Mouse (Mus musculus) heart, adult 2 months (tissue): ENCODE measurements around the gene Capzb. TPM values are rescaled to one million over a fixed set of nuclear protein-coding genes. Genes with fewer than 3 reads are reported as not detected.

Experiments
- DNase-seq, 2 experiments: peaks; one replicate each; pipeline ENCODE4 v3.0.0; 2021
- H3K27ac ChIP-seq: fragments of 200-600 bp; 2 replicates; pipeline ENCODE4 v1.8.1; 2022
- H3K27me3 ChIP-seq: fragments of 200-500 bp; 2 replicates; pipeline ENCODE4 v1.6.1; 2012; ENCODE audit warnings: mild to moderate bottlenecking, low read length, inconsistent platforms, mixed read lengths; ENCODE audit not compliant: control insufficient read depth, insufficient read depth
- H3K36me3 ChIP-seq: fragments of 200-500 bp; 2 replicates; pipeline ENCODE4 v1.6.1; 2012; ENCODE audit warnings: low read length, inconsistent platforms; ENCODE audit not compliant: control insufficient read depth, insufficient read depth
- H3K4me1 ChIP-seq: fragments of 200-500 bp; 2 replicates; pipeline ENCODE4 v1.6.1; 2011; ENCODE audit warnings: low read length; ENCODE audit not compliant: control insufficient read depth, insufficient read depth
- H3K4me3 ChIP-seq: fragments of 200-600 bp; 2 replicates; pipeline ENCODE4 v1.8.1; 2022
- H3K79me2 ChIP-seq: fragments of 200-500 bp; replicated peaks from 2 replicates; pipeline ENCODE4 v1.6.1; 2012; ENCODE audit warnings: mild to moderate bottlenecking, inconsistent platforms, low read length, moderate library complexity, mixed read lengths; ENCODE audit not compliant: control insufficient read depth, insufficient read depth
- H3K9ac ChIP-seq: fragments of 200-500 bp; 2 replicates; pipeline ENCODE4 v1.6.1; 2012; ENCODE audit warnings: low read depth, mild to moderate bottlenecking, control low read depth, inconsistent platforms, low read length, mixed read lengths
- CTCF ChIP-seq: fragments of 200-600 bp; IDR thresholded peaks from 2 replicates; pipeline ENCODE4 v1.8.1; 2022; ENCODE audit warnings: antibody characterized with exemption, mild to moderate bottlenecking, moderate library complexity
- EP300 ChIP-seq: fragments of 200-500 bp; IDR thresholded peaks from 2 replicates; pipeline ENCODE4 v1.6.1; 2011; ENCODE audit warnings: low read depth, low read length, control low read depth; ENCODE audit not compliant: insufficient read depth
- POLR2A ChIP-seq: fragments of 200-500 bp; IDR thresholded peaks from 2 replicates; pipeline ENCODE4 v1.6.1; 2011; ENCODE audit warnings: mild to moderate bottlenecking, low read depth, low read length, control low read depth; ENCODE audit not compliant: insufficient read depth
- WGBS: fragments of 180-500 bp; shearing (Covaris S2); methylation state at CpG from one replicate; pipeline ENCODE4 v1.1.7; 2018; 5-methylcytosine and 5-hydroxymethylcytosine counted together
- intact Hi-C: fragments of 180-260 bp; cut with DNase I; formaldehyde crosslinking; loops from one replicate; pipeline ENCODE4 v1.15.1; 2025
- polyA plus RNA-seq: library from polyadenylated mRNA; depleted of rRNA; stranded (reverse); fragments of >200 nt; gene quantifications from 2 replicates; pipeline ENCODE4 v1.2.3, GENCODE M21; 2012
- total RNA-seq, 2 experiments: library from RNA; stranded (reverse); gene quantifications; 2 replicates each; pipeline ENCODE4 v1.2.3; 2021

Capzb gene
- total and polyA plus RNA-seq, 3 experiments, result 160 to 392 (median 342) TPM

DNA sequence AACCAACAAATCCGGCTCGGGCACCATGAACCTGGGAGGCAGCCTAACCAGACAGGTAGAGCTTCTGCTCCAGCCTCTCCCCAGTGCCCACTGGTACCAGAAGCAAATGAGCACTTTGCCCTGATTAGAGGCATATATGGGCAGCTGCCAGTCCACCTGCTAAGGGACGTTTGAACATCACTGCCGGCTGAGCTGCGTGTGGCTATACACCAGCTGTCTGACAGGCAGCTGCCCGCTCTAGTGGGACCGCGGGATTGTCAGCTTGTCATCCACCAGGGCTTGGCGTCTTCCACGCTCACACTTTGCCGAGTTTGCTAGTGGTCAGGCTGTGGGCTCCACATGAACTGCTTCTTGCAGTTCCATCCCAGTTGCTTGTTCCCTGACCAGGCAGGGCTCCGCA lies 87.8 kb downstream of the Capzb start:
- intact Hi-C loops, result no loop called here
- DNase-seq, result no peak
- Histone ChIP-seq H3K79me2 (0 out of 2 replicates have a peak, but pooled peaks cover 2% of the 10 kb centered on the region), H3K36me3 (no peaks in the 10 kb centered on the region), H3K4me3 (no peak overlapping the region), H3K27ac (no peak overlapping the region), H3K9ac (no peak overlapping the region), H3K4me1 (no peaks in the 10 kb centered on the region; the same call in 1 of the 2 replicates), H3K27me3 (no peaks in the 10 kb centered on the region)
- 93% methylated on average over 12 of the region's 12 CpGs for WGBS
- TF ChIP-seq EP300, result no peak
- no peak for TF ChIP-seq POLR2A
- TF ChIP-seq CTCF, result no peak

DNA sequence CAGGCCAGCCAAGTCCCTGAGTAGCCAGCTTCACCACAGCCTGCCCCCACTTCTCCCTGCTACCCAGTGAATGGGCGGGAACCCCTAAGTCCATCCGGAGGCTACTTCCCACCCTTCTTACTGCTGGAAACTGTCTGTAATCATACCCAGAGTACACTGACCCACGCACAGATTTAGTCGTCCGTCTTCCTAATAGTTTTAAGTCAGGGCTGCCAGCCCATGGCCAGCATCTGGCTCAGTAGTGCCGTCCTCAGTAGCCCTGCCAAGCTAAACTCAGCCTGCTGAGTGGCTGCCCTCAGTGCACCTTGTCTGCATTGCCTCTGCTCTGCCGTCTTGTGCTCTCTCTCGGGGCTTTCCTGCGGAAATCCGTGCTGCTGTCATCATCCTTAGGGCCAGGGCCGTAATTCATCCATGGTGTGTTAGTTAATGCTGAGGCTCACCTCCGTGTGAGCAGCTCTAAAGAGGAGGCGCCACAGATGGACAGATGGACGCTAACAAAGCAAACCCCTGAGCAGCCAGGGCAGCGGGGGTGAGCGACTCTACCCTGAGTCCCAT lies 89.2 kb downstream of the Capzb start:
- Histone ChIP-seq H3K4me1 (no peaks in the 10 kb centered on the region; the same call in 1 of the 2 replicates), H3K4me3 (no peak overlapping the region), H3K27me3 (no peaks in the 10 kb centered on the region), H3K27ac (no peak overlapping the region), H3K9ac (no peak overlapping the region), H3K79me2 (0 out of 2 replicates have a peak, but pooled peaks cover 2% of the 10 kb centered on the region), H3K36me3 (no peaks in the 10 kb centered on the region)
- DNase-seq, result no peak
- TF ChIP-seq CTCF, result no peak
- TF ChIP-seq EP300, result no peak
- no peak for TF ChIP-seq POLR2A
- intact Hi-C loops, result no loop called here
- WGBS, result 90% methylated on average over 16 of the region's 16 CpGs

DNA sequence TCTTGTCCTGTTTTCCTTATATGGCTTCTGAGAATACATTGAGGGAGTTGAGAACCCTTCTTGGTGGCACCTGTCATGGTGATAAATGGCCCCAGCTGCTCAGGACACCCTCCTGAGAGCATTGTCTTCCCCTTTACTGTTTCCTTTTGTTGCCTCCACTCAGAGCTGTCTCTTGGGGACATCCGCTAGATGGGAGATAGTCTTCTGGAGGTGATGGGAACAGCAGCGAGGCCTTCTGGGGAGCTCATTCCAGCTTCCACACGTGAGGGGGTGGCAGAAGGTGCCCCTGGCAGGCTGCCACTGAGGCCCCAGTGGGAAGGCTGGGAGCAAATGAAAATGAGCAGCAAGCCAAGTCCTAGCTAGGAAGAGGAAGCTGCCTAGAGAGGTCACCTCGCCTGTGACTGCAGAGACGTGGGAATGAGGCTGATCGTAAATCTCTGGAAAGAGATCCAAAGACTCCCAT lies 90.3 kb downstream of the Capzb start:
- DNase-seq, result peak; percentile 54 to 56
- Histone ChIP-seq H3K36me3 (no peaks in the 10 kb centered on the region), H3K4me1 (peaks cover 3% of the 10 kb centered on the region), H3K4me3 (no peak overlapping the region), H3K79me2 (0 out of 2 replicates have a peak, but pooled peaks cover 2% of the 10 kb centered on the region), H3K27ac (peak overlapping the region; percentile 38), H3K9ac (no peak overlapping the region), H3K27me3 (no peaks in the 10 kb centered on the region)
- TF ChIP-seq EP300 (0 out of 2 replicates have a peak, but pooled peaks have one; percentile 14), CTCF (no peak)
- WGBS, result 20% methylated on average over 6 of the region's 6 CpGs
- intact Hi-C loops, result no loop called here

DNA sequence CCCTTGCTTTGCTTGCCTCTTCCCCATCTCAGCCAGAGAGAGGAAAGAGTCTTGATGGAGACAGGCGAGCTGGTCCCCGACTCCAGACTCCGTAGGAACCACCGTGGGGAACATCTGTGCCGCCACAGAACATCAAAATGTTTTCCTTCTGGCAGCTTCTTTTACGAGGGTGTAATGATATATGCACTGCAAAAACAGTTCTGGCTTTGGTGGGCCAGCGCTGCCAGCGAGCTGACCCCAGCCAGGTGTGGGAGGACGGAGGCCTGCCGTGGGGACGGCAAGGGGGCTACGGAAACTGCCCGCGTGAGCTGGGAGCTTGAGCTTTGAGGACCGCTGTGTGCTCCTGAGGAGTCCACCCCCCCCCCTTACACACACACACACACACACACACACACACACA lies 92.2 kb downstream of the Capzb start:
- no peaks in the 10 kb centered on the region for H3K36me3 ChIP-seq
- no peak overlapping the region for H3K27ac ChIP-seq
- H3K27me3 ChIP-seq, result no peaks in the 10 kb centered on the region
- peaks cover 4% of the 10 kb centered on the region for H3K4me1 ChIP-seq
- H3K79me2 ChIP-seq, result no peaks in the 10 kb centered on the region
- H3K9ac ChIP-seq, result no peak overlapping the region
- 96% methylated on average over 15 of the region's 15 CpGs for WGBS
- H3K4me3 ChIP-seq, result no peak overlapping the region
- TF ChIP-seq EP300 (no peak), CTCF (no peak), POLR2A (no peak)
- DNase-seq, result no peak
- intact Hi-C loops, result loop anchor here (5.0 kb wide), 1 partner anchor 52 kb away; no protein-coding TSS in a partner anchor

DNA sequence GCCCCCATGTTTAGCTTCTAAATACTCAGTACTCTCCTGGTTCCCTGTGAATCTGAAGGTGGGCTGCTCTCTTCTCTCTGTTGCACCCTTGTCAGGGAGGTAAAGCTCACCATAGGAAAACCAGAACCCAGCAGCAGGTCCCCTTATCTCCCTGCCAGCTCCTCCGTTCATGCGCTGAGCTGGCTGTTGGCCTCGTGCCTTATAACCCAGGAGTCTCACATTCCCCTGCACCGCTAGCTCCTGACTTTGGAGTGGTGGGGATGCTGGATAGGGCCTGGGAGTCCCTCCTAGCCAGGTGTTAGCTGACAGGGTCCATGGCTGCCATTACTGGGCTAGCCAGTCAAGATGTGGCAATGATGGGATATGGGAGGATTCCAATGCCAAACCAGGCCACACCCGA lies 93.5 kb downstream of the Capzb start:
- Histone ChIP-seq H3K4me3 (no peak overlapping the region), H3K27me3 (no peaks in the 10 kb centered on the region), H3K36me3 (no peaks in the 10 kb centered on the region), H3K4me1 (peaks cover 4% of the 10 kb centered on the region), H3K79me2 (no peaks in the 10 kb centered on the region), H3K9ac (no peak overlapping the region), H3K27ac (no peak overlapping the region)
- no peak for TF ChIP-seq POLR2A
- TF ChIP-seq EP300, result no peak
- TF ChIP-seq CTCF, result no peak
- intact Hi-C loops, result loop anchor here (5.0 kb wide), 1 partner anchor 51 kb away; no protein-coding TSS in a partner anchor
- 57% methylated on average over 5 of the region's 5 CpGs for WGBS
- DNase-seq, result no peak

DNA sequence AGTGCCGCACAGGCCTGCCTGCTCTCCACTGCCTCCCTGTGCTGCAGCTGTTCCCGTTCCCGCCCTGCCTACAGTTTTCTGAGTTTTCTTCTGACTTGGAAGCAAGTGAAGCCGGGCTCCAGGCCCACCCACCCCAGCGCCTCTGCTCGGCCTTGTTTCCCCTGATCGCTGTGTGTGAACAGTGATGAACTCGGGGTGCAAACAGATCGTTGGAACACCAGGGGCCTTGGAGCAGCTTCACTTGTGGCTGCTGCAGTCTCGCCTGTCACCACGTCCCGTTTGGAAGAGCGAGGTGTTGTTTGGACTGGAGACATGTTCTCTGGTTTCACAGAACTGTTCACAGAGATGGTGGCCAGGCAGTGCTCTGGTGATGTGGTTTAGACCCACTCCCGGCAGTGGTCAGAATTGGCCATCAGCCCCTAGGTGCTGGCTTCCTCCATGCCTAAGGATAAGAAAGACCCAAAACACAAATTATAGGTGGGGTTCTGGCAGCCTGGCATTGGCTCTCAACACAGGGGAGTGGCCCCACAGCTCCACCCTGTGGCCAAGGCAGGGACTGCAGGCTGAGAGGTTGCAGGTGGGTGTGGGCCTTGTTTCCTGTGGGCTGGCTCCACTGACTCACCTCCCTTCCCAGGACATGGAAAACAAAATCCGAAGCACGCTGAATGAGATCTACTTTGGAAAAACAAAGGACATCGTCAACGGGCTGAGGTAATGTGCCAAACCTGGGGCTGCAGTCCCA lies 94.6 kb downstream of the Capzb start:
- Histone ChIP-seq H3K4me1 (peaks cover 4% of the 10 kb centered on the region), H3K9ac (no peak overlapping the region), H3K27me3 (no peaks in the 10 kb centered on the region), H3K4me3 (no peak overlapping the region), H3K27ac (peak overlapping the region; percentile 65), H3K36me3 (no peaks in the 10 kb centered on the region), H3K79me2 (no peaks in the 10 kb centered on the region)
- intact Hi-C loops, result loop anchor here (1.0 to 5.0 kb wide), 2 partner anchors 50 to 201 kb away; no protein-coding TSS in a partner anchor
- WGBS, result 61% methylated on average over 18 of the region's 18 CpGs
- peak; percentile 87 to 92 for DNase-seq
- TF ChIP-seq POLR2A (no peak), CTCF (peak; percentile 99; the same call in 1 of the 2 replicates), EP300 (peak; percentile 88; the same call in 1 of the 2 replicates)
